Mouse (Mus musculus) heart, postnatal 4 days (tissue): ENCODE data around the gene Slc44a5. TPM values are rescaled to one million over a fixed set of nuclear protein-coding genes. Genes with fewer than 3 reads are reported as not detected.
A peak's percentile ranks its signal among the peaks of the same experiment; 100 is the strongest.

Experiments used
- DNase-seq: peaks from one replicate; pipeline ENCODE4 v3.0.0; 2021
- total RNA-seq, 2 experiments: library from RNA; stranded (reverse); gene quantifications; 2 replicates each; pipeline ENCODE4 v1.2.3; 2021

Slc44a5 gene
- under 1 TPM; 0.29 to 0.50 TPM for total RNA-seq

DNA sequence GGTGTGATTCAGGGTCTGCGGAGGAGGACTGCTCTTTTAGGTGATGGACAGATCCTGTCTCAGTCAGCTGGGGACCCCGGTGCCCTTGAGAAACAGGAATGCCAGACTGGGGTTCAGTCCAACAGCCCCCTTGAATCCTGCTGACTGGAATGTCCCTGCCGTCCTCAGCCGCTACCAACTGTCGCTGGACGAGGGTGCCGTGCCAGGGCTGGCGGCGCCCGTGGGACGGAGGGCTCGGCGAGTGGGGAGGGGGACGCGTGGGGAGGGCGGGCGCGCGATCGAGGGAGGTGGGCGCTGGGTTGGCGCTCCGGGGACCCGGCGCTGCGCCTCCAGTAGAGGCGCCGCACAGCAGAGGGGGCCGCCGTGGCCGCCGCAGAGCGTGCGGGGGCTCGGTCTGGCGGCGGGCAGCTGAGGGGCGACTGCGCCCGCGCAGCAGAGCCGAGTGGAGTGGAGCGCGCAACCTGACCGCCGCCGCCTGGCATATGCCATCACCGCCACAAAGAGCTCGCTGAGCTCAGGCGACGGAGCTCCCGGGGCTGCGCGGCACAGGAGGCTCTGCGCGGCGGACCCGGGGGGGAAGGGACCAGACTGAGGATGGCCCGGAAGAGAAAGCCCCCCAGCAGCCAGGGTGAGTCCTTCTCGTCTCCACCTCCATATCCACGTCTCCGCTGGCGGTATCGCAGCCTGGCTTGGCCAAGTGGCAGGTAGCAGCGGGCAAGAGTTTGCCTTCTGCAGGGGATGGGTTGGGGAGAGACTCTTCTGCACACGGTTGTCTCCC, at the start of gene Slc44a5:
Gene Slc44a5 (plus strand): TSS at position 266 of the 778 bp plus-strand sequence.
- DNase-seq = peak; percentile 38

DNA sequence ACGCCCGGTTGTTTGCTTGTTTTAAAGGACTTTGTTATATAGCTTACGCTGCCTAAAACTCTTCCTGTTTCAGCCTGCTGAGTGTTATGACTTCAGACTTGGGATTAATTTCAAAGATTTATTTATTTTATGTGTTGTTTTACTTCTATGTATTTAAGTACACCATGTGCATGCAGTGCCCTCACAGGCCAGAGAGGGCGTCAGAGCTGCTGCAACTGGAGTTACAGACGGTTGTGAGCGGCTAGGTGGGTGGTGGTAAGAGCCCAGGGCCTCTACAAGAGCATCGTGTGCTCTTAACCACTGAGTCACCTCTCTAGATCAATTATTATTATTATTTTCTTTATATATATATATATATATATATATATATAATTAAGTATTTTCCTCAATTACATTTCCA, 46.9 kb upstream of the Slc44a5 start:
- no peak for DNase-seq

DNA sequence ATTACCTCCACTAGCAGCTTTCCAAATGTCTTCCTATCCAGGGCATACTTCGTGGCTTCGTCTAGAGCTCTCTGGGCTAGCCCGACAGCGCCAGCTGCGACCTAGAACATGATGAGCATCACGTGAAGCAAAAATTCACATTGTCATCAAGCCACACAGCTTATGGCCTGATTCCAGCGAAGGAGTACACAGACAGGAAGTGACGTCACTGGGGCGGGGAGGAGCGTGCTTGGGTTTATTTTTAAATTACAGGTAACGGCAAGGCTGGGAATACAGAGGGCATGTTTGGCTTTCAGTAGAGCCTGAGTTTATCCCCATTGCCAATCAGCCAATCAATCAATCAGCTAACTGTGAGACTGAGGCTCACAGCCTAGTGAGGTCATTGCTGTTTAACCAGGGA, 43.7 kb upstream of the Slc44a5 start:
- no peak for DNase-seq

DNA sequence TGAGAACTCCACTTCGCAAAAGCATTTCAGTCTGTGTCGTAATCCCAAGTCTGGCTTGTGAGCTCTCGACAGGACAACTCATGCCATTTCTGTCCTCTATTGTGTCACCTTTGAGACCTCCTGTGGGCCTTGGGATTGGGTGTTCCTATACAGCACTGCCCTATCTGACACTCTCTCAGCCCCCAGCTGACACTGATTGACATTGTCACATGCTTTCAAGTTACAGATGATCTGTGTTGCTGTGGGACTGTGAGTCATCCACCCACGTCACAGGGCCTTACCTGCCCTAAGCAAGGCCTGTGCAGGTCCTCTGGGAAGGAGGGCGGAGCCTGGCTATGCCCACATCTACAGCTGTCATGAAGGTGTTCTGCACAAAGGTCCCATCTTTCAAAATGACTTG, 40.8 kb upstream of the Slc44a5 start:
- no peak for DNase-seq

DNA sequence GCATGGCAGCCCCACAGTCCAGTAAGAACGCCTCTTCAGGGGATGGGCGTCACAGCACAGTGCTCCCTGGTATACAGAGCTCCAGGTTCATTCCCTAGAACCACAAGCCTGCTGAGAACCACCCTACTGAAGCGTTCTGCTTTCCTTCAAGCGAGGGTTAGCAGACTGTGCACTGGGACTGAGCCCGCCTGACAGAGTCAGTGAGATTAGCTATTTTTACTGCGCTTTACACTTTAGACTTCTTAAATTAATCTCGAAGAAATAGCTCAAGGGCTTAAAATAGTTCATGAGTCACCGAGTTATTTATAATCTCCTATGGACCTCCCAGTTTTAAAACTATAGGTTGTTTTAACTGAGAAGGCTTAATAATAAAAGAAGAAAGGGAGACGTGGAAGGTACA, 37.4 kb upstream of the Slc44a5 start:
- DNase-seq = peak; percentile 51

DNA sequence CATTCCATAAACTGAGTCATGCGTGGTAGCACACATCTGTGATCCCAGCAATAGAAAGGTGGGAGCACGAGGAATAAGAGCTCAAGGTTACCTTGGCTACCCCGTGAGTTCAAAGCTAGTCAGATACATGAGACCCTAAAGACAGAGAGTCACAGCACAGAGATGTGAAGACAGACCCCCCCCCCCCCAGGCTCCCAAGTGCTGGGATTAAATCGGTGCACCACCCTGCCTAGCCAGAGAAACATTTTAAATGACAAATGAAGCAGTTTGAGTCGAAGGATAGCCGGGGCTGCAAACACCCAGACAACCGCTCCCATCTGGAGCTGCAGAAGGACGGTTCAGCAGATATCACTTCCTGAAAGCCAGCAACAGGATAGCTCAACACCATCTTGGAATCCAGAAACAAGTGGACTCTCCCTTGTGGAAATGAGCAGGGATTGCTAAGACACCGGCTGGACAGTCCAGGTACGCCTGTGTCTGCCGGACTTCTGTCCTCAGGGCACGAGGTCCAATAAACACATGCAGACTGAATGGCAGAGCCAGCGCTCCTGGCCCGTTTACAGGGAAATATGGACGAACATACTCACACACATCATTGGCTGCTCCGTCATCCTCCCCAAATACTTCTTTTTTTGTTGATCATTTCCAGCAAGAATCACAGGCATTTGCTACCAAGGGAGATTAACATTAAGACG, 36.0 kb upstream of the Slc44a5 start:
- DNase-seq = no peak

DNA sequence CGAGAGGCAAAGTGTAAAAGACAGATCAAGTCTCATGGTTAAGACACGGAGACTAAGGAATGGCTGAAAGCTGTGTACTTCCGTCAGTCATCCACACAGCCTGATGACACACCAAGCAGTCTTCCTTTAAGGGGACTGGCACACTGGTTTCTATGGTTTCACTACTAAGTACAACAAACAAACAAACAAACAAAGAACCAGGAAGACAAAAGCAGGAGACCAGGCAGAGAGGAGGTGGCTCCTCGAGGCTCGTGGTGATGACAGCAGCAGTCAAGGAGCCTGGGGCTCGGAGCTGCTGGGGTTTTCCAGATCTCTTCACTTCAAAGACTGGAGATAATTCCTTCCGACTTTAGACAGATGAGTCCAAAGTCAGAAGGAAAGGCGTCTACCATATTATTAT, 33.2 kb upstream of the Slc44a5 start:
- DNase-seq = no peak

DNA sequence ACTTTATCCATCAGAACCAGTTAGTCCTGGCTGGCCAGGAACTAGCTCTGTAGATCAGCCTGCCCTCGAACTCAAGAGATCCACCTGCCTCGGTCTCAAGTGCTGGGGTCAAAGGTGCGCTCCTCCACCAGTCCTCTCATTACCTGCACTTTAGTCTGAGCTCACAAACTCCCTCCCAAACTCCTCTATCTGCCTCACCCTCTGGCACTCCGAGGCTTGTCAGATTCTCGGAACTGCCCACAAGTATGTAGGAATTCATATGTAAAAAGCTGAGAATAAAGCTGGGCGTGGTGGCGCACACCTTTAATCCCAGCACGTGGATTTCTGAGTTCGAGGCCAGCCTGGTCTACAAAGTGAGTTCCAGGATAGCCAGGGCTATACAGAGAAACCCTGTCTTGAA, 32.8 kb upstream of the Slc44a5 start:
- DNase-seq = no peak

DNA sequence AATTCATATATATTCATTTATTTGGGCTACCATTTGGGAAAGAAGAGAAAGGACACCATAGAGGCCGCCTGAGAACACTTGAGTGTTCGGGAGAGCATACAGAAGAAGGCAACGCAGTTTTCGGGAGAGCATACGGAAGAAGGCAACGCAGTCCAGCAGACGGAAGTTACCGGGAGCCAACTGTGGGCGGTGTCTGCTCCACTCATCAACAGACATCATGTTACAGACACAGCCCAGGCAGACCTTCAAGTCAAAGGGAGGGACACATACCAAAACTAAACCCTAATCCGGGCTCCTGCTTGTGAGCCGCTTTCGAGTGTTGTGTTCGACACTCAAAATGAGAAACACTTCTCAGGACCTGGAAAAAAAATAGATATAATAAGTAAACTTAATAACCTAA, 31.6 kb upstream of the Slc44a5 start:
- DNase-seq = peak; percentile 27

DNA sequence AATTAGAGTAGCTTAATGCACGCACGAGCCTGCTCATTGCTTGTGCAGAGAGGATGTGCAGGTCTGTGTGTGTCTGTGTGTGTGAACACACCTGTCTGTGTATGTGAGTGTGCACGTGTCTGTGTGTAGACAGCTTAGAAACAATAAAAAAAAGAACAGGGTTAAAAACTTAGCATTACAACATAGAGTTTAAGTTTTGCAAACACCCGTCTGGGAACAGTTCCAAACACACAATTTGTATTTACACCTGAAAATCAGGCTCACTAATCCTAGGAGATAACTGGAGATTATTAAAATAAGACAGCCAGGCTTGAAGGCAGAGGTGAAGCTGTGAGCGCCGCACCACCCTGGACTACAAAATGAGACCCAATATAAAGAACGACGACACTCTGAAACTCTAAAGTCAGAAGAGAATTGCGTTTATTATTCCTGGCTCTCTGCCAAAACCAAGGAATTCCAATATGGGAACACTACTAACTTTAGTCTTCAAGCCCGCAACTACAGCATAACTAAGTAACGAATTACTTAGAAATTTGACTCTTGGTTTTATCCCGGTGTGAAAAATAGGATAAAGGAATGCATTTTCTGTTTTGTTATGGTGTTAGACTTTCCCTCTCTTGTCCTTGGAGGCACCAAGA, 30.1 kb upstream of the Slc44a5 start:
- no peak for DNase-seq

DNA sequence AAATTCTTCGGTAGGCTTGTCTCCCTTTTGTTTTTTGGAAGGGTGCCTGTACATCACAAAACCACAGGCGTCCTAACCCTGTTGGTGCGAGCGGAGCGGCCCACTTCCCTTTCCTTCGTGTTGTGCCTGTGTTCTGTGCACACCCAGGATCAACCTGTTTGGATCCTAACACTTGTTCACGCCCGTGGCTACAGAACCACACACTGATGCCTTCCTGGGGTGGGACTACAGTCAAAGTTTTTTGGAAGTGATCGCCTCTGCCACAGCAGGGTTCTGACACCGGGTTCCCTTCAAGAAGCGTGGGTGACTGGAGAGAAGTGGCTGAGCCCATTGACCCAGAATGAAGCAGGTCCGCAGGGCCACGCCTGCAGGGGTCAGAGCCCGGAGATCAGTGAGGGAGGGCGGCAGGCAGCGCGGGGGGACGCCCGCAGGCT, 29.3 kb upstream of the Slc44a5 start:
- no peak for DNase-seq

DNA sequence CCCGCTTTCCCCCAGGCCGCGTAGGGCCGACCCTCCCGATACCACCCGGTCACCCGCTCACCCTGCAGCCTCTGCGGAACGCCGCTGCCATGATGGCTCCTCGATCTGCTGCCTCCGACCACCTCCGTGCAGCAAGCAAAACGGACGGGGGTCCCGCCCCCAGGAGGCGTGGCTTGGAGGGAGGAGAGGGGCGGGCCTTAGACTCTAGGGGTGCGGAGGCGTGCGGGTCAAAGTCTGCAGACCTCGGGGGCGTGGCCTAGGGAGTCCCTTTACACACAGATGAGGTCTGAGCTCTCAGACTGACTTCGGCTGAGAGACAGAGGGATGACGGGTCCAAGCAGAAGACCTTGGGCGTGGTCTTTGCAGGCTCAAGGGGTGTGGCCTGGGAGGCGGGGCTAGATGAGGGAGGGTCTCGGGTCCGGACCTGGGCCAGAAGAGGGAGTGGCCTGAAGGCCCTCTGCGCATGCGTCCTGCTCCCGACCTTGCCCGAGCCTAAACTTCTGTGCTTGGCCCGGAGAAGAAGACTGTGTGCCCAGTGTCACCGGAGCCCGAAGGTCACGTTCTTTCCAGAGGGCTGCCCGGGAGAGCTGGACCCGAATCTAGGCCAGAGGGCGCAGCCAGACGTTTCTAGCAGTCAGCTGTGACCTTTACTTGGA, 28.8 kb upstream of the Slc44a5 start, which contains the start of gene Acadm:
Gene Acadm (minus strand): TSS at position 298 of the 656 bp plus-strand sequence.
- DNase-seq = peak; percentile 99

DNA sequence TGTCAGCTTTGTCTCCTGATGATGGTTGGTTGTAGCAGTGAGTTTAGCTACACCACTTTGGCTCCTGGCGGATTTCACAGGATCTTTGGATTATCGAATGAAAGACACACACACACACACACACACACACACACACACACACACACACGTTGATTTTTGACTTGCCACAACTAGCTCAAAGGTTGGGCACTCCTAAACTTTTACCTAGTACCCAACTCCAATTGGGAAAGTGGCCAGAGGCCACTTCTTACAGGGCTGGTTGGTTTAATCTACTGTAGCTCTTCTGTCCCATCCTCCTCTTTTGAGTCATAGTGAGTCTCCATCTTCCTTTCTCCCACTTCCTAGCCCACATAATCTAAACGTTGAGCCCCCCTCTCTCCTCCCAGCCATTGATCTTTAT, 26.0 kb upstream of the Slc44a5 start:
- DNase-seq = no peak

DNA sequence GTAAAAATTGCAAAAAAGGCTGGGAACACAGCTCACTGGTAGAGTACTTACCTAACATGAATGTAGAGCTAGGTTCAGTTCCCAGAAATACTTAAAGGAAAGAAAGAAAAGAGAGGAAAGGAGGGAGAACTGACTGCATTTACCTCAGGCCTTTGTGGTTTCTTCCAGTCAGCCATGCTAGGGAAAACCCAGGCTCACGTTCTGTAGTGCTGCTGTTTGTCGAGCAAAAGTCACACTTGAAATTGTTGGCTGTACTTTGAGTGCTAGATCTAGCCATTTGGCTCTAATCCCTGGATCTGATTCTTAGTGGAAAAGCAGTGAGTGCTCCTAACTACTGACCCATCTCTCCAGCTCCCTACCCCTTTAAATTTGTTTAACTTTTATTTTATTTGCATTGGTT, 25.1 kb upstream of the Slc44a5 start:
- DNase-seq = no peak

DNA sequence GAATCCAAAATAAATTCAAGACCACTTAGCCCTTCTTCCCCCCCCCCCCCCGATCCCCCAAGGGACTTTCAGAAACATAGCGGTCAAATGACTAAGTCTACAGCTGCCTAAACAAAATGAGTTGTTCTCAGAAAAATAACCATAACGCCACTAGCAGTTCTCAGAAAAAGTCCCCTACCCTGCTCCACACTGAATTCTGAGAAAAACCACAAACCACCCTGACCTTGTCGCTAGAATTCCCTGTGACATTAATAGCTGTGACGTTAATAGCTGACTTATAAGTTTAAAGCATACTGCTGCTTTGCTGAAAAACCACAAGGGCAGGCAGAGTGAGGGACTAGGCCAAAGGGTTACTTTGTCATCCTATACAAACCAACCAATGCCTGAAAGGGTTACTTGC, 15.3 kb upstream of the Slc44a5 start:
- no peak for DNase-seq

DNA sequence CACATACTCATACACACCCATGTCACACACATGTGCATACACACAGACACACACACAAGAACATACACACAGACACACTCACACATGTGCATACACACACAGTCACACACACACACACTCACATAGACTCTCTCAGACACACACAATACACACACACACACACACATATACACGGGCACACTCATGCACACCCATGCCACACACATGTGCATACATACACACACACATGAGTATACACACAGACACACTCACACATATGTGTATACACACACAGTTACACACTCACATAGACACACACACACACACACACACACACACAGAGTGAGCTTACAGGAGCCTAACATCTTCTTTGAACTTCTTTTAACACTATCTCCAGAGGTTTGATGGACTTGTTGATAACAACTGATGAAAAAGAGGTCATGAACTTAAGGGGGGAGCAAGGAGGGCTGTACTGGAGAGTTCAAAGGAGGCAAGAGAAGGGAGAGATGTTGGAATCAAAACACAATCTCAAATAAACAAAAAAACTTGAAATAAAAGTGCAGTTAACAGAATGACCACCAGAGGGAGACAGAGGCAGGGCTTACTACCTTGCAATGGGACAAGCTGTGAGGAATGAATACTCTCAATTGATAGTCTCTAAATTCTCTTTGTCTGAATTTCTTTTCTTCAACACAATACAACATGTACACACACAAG, 14.1 kb upstream of the Slc44a5 start:
- no peak for DNase-seq

DNA sequence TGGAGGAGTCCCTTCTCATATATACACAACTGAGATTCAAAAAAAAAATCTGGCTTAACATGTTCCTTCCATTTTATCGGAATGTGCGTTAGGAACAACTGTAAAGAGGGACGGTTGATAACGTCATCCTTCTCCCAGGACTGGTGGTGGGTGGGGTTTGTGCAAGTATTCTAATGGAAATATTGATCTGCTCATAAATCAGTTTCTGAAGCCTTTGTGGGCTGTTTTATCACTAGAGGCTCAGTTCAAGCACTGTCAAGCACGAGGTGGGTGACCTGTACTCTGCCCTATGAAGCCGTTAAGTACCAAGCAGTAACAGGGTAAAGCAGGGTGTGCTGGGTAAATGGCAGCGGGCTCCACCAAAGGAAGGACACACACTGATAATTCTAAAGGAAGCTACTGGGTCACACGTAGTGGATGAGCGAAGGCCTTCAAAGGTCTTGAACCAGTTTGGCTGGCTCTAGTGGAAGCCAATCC, 13.5 kb upstream of the Slc44a5 start:
- no peak for DNase-seq

DNA sequence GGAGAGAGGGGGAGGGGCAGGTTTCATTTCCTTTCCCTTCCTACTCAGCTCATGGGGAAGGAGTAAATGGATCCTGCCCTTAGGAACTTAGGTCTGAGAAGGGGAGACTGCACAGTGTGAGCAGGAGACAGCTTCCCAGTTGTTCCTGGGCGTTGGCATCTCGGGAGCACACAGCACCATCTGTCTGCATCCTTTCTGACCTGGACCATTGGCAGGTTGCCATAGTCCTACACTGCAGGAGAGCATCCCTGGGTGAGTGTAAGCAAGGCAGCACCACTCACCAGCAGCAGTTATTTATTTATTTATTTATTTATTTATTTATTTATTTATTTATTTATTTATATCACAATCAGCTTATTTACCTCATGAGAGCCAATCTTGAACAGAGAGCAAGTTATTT, 12.4 kb upstream of the Slc44a5 start:
- DNase-seq = no peak

DNA sequence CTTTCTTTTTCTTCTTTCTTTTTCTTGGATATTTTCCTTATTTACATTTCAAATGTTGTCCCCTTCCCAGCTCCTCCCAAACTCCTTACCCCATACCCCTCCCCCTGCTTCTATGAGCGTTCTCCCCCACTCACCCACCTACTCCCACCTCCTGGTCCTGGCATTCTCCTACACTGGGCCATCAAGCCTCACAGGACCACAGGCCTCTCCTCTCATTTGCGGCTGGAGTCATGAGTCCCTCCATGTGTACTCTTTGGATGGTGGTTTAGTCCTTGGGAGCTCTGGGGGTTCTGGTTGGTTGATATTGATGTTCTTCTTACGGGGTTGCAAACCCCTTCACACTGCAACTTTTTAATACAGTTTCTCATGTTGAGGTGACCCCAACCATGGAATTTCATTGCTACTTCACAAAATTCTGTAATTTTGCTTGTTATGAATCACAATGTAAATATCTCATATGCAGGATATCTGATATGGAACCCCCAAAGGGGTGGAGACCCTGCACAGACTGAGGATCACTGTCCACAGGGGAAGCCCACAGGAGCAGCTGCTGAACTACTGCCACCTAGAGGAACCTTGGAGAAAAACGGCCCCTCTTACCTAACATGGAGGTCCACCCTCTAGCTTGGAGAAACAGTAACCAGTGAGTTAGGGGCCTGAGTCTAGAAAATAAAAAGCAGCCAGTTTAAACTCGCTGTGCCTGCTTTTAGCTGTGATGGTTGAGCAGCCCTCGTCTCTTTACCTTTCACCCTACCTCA, 11.4 kb upstream of the Slc44a5 start:
- DNase-seq = no peak

DNA sequence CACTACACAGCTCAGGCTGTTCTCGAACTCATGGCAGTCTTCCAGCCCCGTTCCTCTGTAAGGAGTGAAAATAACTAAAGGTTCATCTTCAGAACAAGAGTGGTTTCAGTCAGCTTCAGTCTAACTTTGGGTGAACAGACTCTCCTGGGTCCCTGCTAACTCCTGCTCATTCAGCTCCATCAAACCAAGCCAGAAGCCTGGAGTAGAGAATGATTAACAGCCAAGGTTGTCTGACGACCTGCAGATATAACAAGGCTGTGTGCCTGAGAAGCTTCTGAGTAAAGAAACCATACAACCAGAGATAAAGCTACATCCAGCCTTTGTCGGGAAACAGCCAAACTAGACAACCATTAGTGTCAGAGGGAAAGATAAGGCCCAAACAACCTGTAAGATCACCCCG, 5.8 kb upstream of the Slc44a5 start:
- DNase-seq = no peak

DNA sequence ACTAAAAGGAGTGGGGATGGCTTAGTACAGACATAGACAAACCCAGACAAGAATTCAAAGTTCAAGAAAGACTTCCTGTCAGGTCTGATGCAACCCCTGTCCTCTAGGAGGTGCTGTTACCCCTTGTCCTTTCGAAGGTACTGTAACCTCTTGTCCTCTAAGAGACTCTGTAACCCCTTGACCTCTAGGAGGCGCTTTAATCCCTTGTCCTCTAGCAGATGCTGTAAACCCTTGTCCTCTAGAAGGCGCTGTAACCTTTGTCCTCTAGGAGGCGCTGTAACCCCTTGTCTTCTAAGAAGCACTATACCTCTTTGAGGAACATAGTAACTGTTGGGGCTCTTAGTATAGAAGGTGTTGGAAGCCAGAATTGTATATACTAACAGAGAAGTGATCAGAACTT, 4.7 kb upstream of the Slc44a5 start:
- DNase-seq = peak; percentile 43
